Mouse (Mus musculus) 3134 (cell line): ENCODE data around the gene Tac2.
A peak's percentile ranks its signal among the peaks of the same experiment; 100 is the strongest.

Experiments used
- DNase-seq: peaks from one replicate; pipeline ENCODE4 v3.0.0-alpha.2; 2011; ENCODE audit warnings: low spot score; ENCODE audit not compliant: insufficient read length; ENCODE audit errors: extremely low read depth

The Tac2 gene

GRCm38 (mm10) chr10:127721671-127722418 is 2.4 kb upstream of the Tac2 start:
- no peak for DNase-seq

GRCm38 (mm10) chr10:127725136-127725535 is 858 bp downstream of the Tac2 start:
- DNase-seq: no peak

DNA sequence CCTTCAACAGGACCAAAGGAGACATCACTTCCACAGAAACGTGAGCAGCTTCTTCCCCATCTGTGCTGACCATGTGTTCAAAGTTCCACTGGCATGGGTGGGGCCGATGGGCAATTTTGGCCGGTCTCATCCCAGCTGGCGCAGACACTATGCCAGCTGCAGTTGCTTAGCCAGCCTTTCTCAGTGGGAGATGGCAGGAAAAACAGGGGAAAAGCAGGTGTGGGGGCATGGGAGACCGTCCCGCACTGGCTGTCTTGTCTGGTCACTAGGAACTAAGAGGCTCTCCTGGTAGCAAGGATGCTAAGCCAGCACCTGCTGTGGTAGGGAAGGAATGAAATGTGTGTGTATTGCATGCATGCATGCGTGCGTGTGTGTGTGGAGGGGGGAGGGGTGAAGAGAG is 4.2 kb downstream of the Tac2 start:
- no peak for DNase-seq

DNA sequence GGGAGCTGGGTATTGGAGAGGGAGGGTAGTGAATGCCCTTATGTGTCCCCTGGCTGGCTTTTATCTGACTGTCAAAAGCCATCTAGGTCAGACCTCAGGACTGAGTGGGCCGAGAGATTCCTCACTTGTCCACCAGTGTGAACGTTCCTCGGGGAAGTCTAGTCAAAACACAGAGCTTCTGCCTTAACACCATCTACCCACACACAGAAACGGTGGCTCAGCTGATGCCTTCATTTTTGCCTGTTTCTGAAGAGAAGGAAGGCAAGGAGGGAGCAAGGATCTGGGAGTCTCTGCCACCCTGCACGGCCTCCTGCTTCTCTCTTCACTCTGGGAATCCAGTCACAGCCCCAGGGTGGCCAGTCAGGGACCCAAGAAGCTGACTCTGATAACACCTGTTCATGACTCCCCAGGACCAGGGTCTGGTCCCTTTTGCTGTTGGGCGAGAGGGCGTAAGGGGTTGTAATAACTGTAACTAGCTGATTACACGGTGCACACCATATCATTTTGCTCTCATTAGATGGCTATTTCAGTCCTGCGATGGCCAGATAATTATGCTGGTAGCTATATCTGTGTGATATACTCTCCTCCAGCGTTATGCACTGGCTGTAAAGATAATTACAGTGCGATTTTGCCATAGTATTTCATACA is 6.1 kb downstream of the Tac2 start:
- no peak for DNase-seq

- DNase-seq: no peak
These were observed 6.6 kb downstream of the Tac2 start for GRCm38 (mm10) chr10:127730933-127731310.

DNA sequence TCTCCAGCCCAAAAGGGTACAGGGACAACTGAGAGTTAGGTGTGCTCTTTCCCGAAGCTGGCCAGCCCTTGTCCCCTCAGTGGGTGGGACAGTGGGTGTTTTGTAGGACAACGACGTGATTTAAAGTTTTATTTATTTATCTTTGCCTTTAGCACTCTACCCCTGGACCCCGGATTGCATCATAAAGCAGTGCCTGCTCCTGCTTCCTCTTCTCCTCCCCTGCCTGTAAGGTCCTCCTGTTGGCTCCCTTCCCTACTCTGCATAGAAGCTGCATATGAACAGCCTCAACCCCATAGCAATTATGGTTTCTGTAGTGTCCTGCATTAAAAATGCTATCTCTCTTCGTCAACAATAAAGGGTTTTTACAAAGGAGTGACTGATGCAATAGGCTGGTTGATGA is 7.1 kb downstream of the Tac2 start:
- no peak for DNase-seq

DNA sequence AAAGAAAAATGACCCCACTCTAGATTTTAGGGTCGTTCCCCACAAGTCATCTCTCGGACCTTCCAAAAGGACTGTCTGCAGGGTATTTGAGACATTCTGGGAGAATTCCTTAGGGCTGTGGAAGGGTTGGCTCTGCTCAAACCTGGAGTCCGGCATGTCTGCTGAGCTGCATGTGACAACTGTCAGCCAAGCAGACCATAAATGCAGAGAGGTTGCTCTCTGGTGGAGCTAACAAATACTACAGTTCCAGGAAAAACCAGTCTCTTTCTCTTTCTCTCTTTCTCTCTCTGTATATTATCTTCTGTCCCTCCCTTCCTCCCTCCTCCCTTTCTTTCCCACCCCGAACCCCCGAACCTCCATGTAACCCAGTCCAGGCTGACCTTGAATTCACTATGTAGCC is 10.2 kb downstream of the Tac2 start:
- DNase-seq: no peak

DNA sequence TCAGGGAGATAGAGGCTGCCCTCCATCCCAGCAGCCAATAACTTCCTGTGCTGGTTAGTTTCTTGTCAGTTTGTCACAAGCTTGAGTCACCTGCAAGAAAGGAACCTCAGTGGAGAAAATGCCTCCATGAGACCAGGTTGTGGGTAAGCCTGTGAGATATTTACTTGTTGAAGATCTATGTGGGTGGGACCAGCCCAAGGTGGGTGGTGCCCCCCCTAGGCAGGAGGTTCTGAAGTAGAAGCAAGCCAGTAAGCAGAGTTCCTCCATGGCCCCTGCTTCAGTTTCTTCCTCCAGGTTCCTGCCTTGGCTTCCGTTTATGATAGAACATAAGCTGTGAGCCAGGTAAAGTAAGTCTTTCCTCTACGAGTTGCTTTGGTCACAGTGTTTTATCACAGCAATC is 12.0 kb downstream of the Tac2 start:
- DNase-seq: no peak

DNA sequence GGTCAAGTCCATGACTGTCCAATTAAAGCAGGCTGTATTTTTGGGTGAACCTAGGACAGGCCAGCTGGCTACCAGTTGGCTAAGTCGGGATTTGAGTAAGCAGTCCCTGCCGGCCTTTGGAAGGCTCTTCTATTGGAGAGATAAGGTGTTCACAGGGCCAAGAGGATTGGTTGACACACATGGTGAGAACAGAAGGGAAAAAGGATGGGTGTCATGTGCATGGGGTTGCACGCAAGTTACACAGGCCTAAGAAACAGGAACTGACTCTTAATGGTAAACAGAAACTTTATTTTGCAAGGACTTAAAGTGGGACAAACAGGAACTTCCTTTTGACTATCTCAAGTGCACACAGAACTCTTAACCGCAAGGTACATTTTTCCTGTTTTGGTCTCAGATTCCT is 12.6 kb downstream of the Tac2 start:
- DNase-seq: no peak

DNA sequence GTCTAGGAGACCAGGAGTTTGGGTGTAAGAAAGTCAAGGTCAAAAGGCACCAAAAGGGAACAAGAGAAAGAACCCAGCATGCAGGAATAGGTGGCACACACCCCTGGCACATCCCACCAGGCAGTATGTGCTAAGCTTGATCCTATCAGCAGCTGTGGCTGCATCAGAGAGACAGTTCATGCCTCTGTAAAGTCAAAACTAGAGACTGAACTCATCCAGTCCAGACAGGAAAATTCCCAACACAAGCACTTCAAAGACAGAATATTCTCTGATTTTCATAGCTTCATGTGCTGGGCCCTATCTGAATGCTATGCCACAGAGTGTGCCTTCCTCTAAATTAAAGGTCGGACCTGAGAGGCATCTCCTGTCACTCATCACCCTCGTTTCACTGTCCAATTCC is 13.3 kb downstream of the Tac2 start:
- DNase-seq: no peak

GRCm38 (mm10) chr10:127738151-127738882 is 14.0 kb downstream of the Tac2 start:
- DNase-seq: peak; percentile 39

GRCm38 (mm10) chr10:127739083-127739660 is 14.9 kb downstream of the Tac2 start, which contains the start of gene Zbtb39:
Zbtb39 (plus strand) TSS chr10:127739538.
- peak; percentile 75 for DNase-seq

DNA sequence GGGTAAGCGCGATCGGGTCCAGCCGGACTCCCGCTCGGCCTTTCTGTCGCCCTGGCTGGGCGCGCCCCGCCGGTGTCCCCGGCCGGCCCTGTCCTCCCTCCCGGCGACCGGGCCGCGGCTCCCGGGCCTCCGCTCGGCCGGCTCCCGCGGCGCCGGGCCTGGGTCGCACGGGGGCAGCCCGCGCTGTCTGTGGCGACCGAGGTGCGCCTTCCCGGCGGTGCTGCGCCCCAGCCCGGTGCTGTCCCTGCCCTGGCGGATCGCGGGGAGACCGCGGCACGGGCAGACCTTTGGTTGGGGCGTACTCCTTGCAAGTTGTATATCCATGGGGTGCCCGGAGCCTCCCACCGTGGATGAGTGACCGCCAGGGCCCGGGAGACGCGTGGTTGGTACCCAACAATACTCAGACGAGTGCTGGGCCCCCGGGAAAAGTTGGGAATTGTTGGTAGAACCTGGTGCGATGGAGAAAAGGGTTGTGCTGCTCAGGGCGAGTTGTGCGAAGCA is 15.4 kb downstream of the Tac2 start:
- DNase-seq: peak; percentile 66

DNA sequence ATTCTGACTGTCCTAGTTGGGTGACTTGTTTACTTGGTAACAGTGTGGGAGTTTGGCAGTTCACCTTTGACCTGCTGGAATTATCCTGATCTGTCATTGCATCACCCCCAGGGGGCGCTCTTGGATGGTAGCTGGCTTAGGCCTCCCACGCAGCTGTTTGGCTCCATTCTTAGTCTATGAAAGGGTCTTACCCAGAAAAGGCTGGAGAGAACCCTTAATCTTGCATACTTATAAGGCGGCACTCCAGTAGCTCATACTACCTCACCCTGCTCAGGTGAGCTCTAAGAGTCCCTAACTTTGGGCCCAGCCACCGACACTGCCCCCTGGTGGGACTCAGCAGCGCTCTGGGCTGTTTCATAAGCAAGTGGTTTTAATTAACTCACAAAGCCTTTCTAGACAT is 20.4 kb downstream of the Tac2 start:
- peak; percentile 42 for DNase-seq

DNA sequence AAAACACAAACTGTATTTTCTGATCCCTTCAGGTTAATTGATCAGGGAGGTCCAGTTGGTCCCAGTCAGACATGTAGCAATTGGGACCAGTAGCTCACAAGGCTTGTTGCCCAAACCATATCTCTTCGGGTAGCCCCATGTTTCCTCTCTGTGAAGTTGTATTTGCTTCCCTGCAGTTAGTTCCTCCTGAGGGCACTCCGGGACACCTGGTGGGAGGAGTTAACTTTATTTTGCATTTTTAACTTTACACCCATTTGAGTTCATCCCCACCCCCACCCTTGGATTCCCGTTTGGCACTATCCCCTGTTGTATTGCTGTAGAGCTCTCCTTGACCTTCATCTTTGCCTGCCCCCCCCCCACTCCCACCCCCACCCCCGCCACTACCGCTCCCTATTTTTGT is 21.6 kb downstream of the Tac2 start:
- DNase-seq: no peak

GRCm38 (mm10) chr10:127747254-127747653 is 23.0 kb downstream of the Tac2 start:
- DNase-seq: no peak

DNA sequence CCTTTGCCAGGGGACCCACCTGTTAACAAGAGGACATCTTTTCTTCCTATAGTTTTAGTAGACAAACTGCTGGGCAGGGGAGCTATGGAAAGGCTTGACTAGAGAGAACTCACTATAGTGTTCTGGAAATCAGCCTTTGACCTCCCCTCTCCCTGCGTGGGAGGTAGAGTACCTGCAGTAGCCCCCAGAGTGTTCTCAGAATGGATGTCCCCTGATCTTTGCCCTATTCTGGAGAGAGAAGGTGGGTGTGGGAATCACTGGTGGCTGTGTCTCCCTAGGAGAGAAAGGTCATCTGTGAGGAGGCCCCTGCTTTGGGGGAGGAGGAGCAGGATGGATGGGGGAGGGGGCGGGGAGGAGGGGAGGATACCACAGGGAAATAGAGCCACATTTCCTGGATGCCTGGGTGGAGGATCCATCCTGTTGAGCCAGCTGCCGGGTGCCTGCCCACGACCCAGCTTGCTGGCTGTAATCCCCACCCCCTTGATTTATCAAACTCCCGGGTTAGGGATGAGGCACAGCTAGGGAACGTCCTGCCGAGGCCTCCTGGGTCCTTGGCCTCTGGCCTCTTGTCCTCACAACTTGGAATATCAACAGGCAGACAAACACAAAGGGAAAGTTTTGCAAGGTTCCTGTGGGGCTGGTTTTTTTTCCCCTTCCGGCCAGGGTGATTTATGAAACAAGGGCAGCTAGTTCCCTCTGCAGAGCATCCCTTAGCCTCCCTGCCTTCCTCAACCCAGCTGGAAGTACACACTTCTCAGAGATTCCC is 24.8 kb downstream of the Tac2 start:
- DNase-seq: no peak

- DNase-seq: no peak
These were observed 26.0 kb downstream of the Tac2 start for GRCm38 (mm10) chr10:127750136-127750777.

DNA sequence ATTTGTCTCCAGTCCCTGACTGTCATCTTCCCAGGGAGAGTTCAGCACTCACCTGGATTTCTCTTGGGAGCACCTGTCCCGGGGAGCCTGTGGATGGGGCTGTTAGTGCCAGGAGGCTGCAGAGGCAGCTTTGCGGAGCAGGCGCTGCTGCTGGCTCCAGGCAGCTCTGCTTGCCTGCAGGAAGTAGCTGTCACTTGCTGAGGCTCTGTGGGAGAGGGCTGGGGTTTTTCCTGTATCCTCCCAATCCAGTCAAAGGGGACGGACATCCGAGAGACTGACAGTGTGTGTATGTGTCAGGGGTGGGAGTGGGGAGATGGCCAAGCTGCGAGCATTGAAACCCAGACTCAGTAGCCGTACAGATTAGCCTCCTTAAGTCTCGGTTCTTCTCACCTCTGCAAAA is 27.3 kb downstream of the Tac2 start, which contains the start of gene Gpr182:
Gene Gpr182 (minus strand): TSS at position 185 of the 400 bp plus-strand sequence.
- no peak for DNase-seq
